Mouse (Mus musculus) olfactory bulb, adult 2 months (tissue): ENCODE data around the gene Crabp1.

ENCODE experiments used
- CTCF ChIP-seq: fragments of 200-500 bp; IDR thresholded peaks from 2 replicates; pipeline ENCODE4 v1.5.1; 2012; ENCODE audit warnings: low read depth, mild to moderate bottlenecking, low read length, moderate library complexity; ENCODE audit not compliant: insufficient read depth
- POLR2A ChIP-seq: fragments of 200-500 bp; IDR thresholded peaks from 2 replicates; pipeline ENCODE4 v1.6.1; 2012; ENCODE audit warnings: mild to moderate bottlenecking, low read depth, low read length, moderate library complexity; ENCODE audit not compliant: insufficient read depth

DNA sequence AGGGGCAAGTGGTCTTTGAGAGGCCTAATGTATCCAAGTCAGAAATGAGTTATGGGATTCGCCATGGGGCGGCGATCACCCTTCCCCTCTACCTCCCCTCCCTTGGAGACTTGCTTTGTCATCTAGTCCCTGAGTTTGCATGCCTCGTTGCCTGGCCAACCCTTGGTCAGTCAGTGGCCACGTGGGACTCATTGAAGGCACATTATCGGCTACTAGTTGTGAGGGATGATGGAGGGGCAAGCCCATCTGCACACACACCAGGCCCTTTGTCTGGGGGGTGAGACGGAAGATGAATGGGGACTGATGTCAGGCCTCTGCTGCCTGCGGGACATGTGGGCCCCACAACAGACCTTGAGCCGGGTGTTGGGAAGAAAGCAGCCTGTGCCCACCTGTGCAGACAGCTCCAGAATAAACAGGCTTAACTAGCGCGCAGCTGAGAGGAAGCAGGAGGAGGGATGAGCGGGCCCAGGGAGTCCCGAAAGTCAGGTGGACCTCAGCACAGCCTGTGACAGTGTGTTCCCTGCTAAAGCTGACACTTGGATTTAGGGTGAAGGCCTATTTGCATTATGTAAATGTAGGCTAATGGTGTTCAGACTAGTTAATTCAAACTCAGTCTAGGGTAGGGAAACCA is 18.7 kb upstream of the Crabp1 start:
- TF ChIP-seq POLR2A (no peak), CTCF (no peak)
